Mouse (Mus musculus): Measurements from ENCODE around the gene Nceh1.

Gene Nceh1

GRCm38 (mm10) chr3:27190865-27191264, 8.1 kb downstream of the Nceh1 start:
- DNase-seq (ENCODE audit: low read depth, low spot score): no peak

GRCm38 (mm10) chr3:27191856-27192255, 9.1 kb downstream of the Nceh1 start:
- DNase-seq (ENCODE audit: low read depth, low spot score): no peak

GRCm38 (mm10) chr3:27193844-27194317, 11.1 kb downstream of the Nceh1 start:
- no peak for DNase-seq (ENCODE audit: low read depth, low spot score)

GRCm38 (mm10) chr3:27195153-27195552, 12.4 kb downstream of the Nceh1 start:
- DNase-seq (ENCODE audit: low read depth, low spot score): no peak

GRCm38 (mm10) chr3:27195573-27196227, 12.9 kb downstream of the Nceh1 start:
- no peak for DNase-seq (ENCODE audit: low read depth, low spot score)

- no peak for DNase-seq (ENCODE audit: low read depth, low spot score)
Measured at GRCm38 (mm10) chr3:27196529-27196928, 13.8 kb downstream of the Nceh1 start.

GRCm38 (mm10) chr3:27197816-27198215, 15.1 kb downstream of the Nceh1 start:
- no peak for DNase-seq (ENCODE audit: low read depth, low spot score)

- DNase-seq (ENCODE audit: low read depth, low spot score): no peak
Measured at GRCm38 (mm10) chr3:27199120-27199519, 16.4 kb downstream of the Nceh1 start.

GRCm38 (mm10) chr3:27201728-27202411, 19.1 kb downstream of the Nceh1 start:
- DNase-seq (ENCODE audit: low read depth, low spot score): no peak

- no peak for DNase-seq (ENCODE audit: low read depth, low spot score)
Measured at GRCm38 (mm10) chr3:27205068-27205467, 22.3 kb downstream of the Nceh1 start.

- no peak for DNase-seq (ENCODE audit: low read depth, low spot score)
Measured at GRCm38 (mm10) chr3:27205514-27206220, 22.9 kb downstream of the Nceh1 start.

- no peak for DNase-seq (ENCODE audit: low read depth, low spot score)
Measured at GRCm38 (mm10) chr3:27206221-27206560, 23.4 kb downstream of the Nceh1 start.

- no peak for DNase-seq (ENCODE audit: low read depth, low spot score)
Measured at GRCm38 (mm10) chr3:27206577-27206976, 23.8 kb downstream of the Nceh1 start.

GRCm38 (mm10) chr3:27209707-27210106, 26.9 kb downstream of the Nceh1 start:
- no peak for DNase-seq (ENCODE audit: low read depth, low spot score)

- DNase-seq (ENCODE audit: low read depth, low spot score): no peak
Measured at GRCm38 (mm10) chr3:27210271-27210670, 27.5 kb downstream of the Nceh1 start.

- no peak for DNase-seq (ENCODE audit: low read depth, low spot score)
Measured at GRCm38 (mm10) chr3:27214016-27214816, 31.5 kb downstream of the Nceh1 start.

- DNase-seq (ENCODE audit: low read depth, low spot score): no peak
Measured at GRCm38 (mm10) chr3:27217331-27217730, 34.6 kb downstream of the Nceh1 start.

- DNase-seq (ENCODE audit: low read depth, low spot score): no peak
Measured at GRCm38 (mm10) chr3:27218604-27219003, 35.8 kb downstream of the Nceh1 start.

- no peak for DNase-seq (ENCODE audit: low read depth, low spot score)
Measured at GRCm38 (mm10) chr3:27222052-27222451, 39.3 kb downstream of the Nceh1 start.

GRCm38 (mm10) chr3:27222488-27222887, 39.7 kb downstream of the Nceh1 start:
- DNase-seq (ENCODE audit: low read depth, low spot score): no peak

GRCm38 (mm10) chr3:27227629-27228453, 45.1 kb downstream of the Nceh1 start:
- DNase-seq (ENCODE audit: low read depth, low spot score): no peak
